Mouse (Mus musculus) ES-E14 (cell line): ENCODE results near the gene Nxpe3. TPM values are rescaled to one million over a fixed set of nuclear protein-coding genes. Genes with fewer than 3 reads are reported as not detected.

Experiments
- DNase-seq: peaks from one replicate; pipeline ENCODE4 v3.0.0-alpha.2; 2013; ENCODE audit warnings: low read depth, low spot score
- H3K27ac ChIP-seq: 2 replicates; pipeline ENCODE4 v1.5.1; 2012; ENCODE audit warnings: low read depth, mild to moderate bottlenecking, low read length, moderate library complexity, mixed read lengths; ENCODE audit not compliant: poor library complexity, insufficient read depth, severe bottlenecking
- H3K36me3 ChIP-seq: 2 replicates; pipeline ENCODE4 v1.6.1; 2012; ENCODE audit warnings: mild to moderate bottlenecking, low read length, moderate library complexity, mixed read lengths; ENCODE audit not compliant: control insufficient read depth, poor library complexity, insufficient read depth, severe bottlenecking
- H3K4me1 ChIP-seq, 2 experiments: fragments of 150-350 bp in 1 of 2; sonication (generic) in 1 of 2; 2 replicates each; pipeline ENCODE4 v1.6.1; 2012; ENCODE audit warnings: low read length in 2 of 2, mild to moderate bottlenecking in 1 of 2, mixed read lengths in 1 of 2; ENCODE audit not compliant: control insufficient read depth in 2 of 2, insufficient read depth in 2 of 2, poor library complexity in 1 of 2
- H3K4me3 ChIP-seq, 2 experiments: fragments of 150-350 bp in 1 of 2; sonication (generic) in 1 of 2; 2 replicates each; pipeline ENCODE4 v1.5.1; 2012; ENCODE audit warnings: low read length in 2 of 2, low read depth in 1 of 2, mild to moderate bottlenecking in 1 of 2, mixed read lengths in 1 of 2; ENCODE audit not compliant: insufficient read depth in 1 of 2, poor library complexity in 1 of 2, severe bottlenecking in 1 of 2
- H3K9ac ChIP-seq: 2 replicates; pipeline ENCODE4 v1.6.1; 2012; ENCODE audit warnings: low read depth, mild to moderate bottlenecking, low read length, mixed read lengths; ENCODE audit not compliant: poor library complexity, insufficient read depth, severe bottlenecking
- H3K9me3 ChIP-seq: fragments of 150-350 bp; sonication (generic); 2 replicates; pipeline ENCODE4 v1.6.1; 2012; ENCODE audit warnings: low read depth, mild to moderate bottlenecking, low read length; ENCODE audit not compliant: control insufficient read depth, insufficient read depth
- CHD2 ChIP-seq: IDR thresholded peaks from 2 replicates; pipeline ENCODE4 v1.6.1; 2014; ENCODE audit warnings: mild to moderate bottlenecking, low read depth, low read length, inconsistent platforms
- HCFC1 ChIP-seq: IDR thresholded peaks from 2 replicates; pipeline ENCODE4 v1.6.1; 2012; ENCODE audit warnings: low read length, inconsistent platforms, borderline replicate concordance; ENCODE audit not compliant: insufficient read depth
- MAFK ChIP-seq: IDR thresholded peaks from 2 replicates; pipeline ENCODE4 v1.6.1; 2014; ENCODE audit warnings: mild to moderate bottlenecking, low read depth, low read length, inconsistent platforms; ENCODE audit not compliant: insufficient read depth
- ZC3H11A ChIP-seq: IDR thresholded peaks from 2 replicates; pipeline ENCODE4 v1.6.1; 2012; ENCODE audit warnings: low read depth, mild to moderate bottlenecking, inconsistent platforms, low read length, borderline replicate concordance
- ZNF384 ChIP-seq: IDR thresholded peaks from 2 replicates; pipeline ENCODE4 v1.6.1; 2012; ENCODE audit warnings: low read depth, low read length, inconsistent platforms
- in situ Hi-C, 2 experiments: fragments of 600-800 bp; cut with MboI; formaldehyde crosslinking; loops; one replicate each; pipeline ENCODE4 v1.15.1; 2025; ENCODE audit warnings: low sequenced_read_pairs in 2 of 2, inconsistent platforms in 1 of 2; ENCODE audit not compliant: unreplicated experiment in 2 of 2
- total RNA-seq: library from RNA; depleted of rRNA; stranded (reverse); fragments of 300-350 nt; gene quantifications from 2 replicates; pipeline ENCODE4 v1.2.3, GENCODE M21; 2012

Gene Nxpe3
- total RNA-seq, 1 experiment: 1.7 TPM

GRCm38 (mm10) chr16:55898385-55899002 lies 3.4 kb upstream of the Nxpe3 start:
- no peak overlapping the region for H3K27ac ChIP-seq
- TF ChIP-seq CHD2 (no peak), MAFK (no peak), HCFC1 (no peak), ZC3H11A (no peak), ZNF384 (no peak)
- DNase-seq: no peak
- no peaks in the 10 kb centered on the region for H3K36me3 ChIP-seq
- no peak overlapping the region for H3K4me3 ChIP-seq
- in situ Hi-C loops: no loop called here
- H3K4me1 ChIP-seq: peaks cover 4 to 5% of the 10 kb centered on the region in 2 experiments; a peak in 2 of 4 replicates
- no peaks in the 10 kb centered on the region for H3K9me3 ChIP-seq
- H3K9ac ChIP-seq: no peak overlapping the region

DNA sequence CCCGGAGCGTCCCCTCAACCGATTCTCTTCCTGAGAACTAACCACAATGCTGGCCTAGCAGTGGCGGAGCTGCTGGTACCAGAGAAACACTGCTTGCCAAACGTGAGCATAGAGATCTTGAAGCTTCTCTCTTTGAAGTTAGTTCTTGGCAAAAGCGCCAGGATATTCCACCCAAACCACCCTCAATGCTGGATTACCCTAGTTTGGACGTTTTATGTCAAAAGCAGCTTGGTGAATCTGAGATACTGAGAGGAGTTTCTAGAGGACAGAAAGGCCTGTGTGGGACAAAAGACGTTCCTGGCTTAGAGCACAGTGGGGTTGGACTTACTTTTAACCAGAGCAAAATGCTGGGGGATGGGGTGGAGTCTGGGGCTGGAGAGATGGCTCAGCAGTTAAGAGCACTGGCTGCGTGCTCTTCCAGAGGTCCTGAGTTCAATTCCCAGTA lies 588 bp upstream of the Nxpe3 start:
- in situ Hi-C loops: no loop called here
- Histone ChIP-seq H3K4me3 (peak overlapping the region; percentile 84 to 98), H3K27ac (no peak overlapping the region; the same call in 1 of the 2 replicates), H3K9me3 (no peaks in the 10 kb centered on the region), H3K9ac (peak overlapping the region; percentile 53), H3K4me1 (peaks cover 4 to 5% of the 10 kb centered on the region in 2 experiments; a peak in 2 of 4 replicates), H3K36me3 (no peaks in the 10 kb centered on the region)
- peak; percentile 21 for DNase-seq
- TF ChIP-seq HCFC1 (no peak), ZC3H11A (no peak), CHD2 (no peak), ZNF384 (no peak), MAFK (no peak)

DNA sequence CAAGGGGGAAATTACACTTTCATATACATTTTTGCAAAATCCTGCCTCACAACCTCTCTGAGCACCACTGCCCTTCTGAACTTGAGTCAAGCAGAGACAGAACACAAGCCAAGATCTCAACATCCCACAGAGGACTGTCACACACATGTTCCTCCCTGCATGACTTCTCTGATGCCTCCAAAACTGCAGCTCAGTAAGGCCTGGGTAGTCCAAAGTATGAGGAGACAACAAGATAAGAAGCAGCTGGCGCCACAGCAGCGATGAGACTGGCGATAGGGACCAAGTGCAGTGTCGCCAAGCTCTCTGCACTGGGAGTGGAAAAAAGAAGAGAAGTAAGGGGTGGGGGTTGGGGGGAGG lies 571 bp downstream of the Nxpe3 start:
- in situ Hi-C loops: no loop called here
- Histone ChIP-seq H3K27ac (no peak overlapping the region), H3K9me3 (no peaks in the 10 kb centered on the region), H3K9ac (peak overlapping the region; percentile 44), H3K36me3 (peaks cover 3% of the 10 kb centered on the region; the same call in 1 of the 2 replicates), H3K4me3 (peak overlapping the region; percentile 84 to 98), H3K4me1 (peaks cover 5 to 7% of the 10 kb centered on the region in 2 experiments; a peak in 2 of 4 replicates)
- no peak for TF ChIP-seq CHD2
- no peak for DNase-seq

GRCm38 (mm10) chr16:55893410-55894107 lies 1.5 kb downstream of the Nxpe3 start:
- TF ChIP-seq ZC3H11A (no peak), ZNF384 (no peak), MAFK (no peak), CHD2 (no peak), HCFC1 (no peak)
- no peak for DNase-seq
- Histone ChIP-seq H3K9me3 (no peaks in the 10 kb centered on the region), H3K4me3 (no peak overlapping the region), H3K36me3 (peaks cover 3% of the 10 kb centered on the region; the same call in 1 of the 2 replicates), H3K27ac (no peak overlapping the region), H3K4me1 (peaks cover 5 to 7% of the 10 kb centered on the region in 2 experiments; a peak in 2 of 4 replicates), H3K9ac (no peak overlapping the region)
- in situ Hi-C loops: no loop called here
